Mouse (Mus musculus): Measurements from ENCODE around the gene Cdhr4. TPM values are rescaled to one million over a fixed set of nuclear protein-coding genes. Genes with fewer than 3 reads are reported as not detected.

Cdhr4 gene
- polyA plus RNA-seq, 1 experiment from 2014 or later: 8.6 TPM

DNA sequence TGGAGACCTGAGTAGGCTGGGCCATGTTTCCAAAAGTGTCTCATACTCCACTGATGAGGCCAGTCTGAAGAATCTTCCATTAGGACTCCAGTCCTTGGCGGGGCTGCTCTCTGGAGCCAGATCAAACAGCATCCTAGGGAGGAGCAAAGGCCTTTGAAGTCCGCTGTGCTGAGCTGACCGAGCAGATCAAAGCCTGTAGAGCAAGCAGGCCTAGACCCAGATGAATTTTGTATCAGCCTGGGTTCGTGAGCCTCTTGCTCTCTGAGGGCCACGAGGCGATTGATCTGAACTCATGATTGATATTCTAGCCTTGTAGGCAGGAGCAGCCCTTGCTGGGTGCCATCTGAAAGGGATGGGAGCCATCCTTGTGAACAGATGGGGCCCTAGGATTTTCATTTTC, 32.4 kb upstream of the Cdhr4 start:
- peaks cover 38% of the 10 kb centered on the region for H3K36me3 ChIP-seq (ENCODE audit: control insufficient read depth, insufficient read depth, low read length)
- H3K9ac ChIP-seq (ENCODE audit: low read depth, low read length): no peak overlapping the region
- ATAC-seq (ENCODE audit: low read depth): no peak
- no peak overlapping the region for H3K27ac ChIP-seq (replicated peaks; ENCODE audit: low read depth, low read length)
- H3K27me3 ChIP-seq (replicated peaks; ENCODE audit: control insufficient read depth, insufficient read depth, low read length): no peaks in the 10 kb centered on the region
- no peaks in the 10 kb centered on the region for H3K9me3 ChIP-seq (ENCODE audit: control insufficient read depth, low read length)
- WGBS: 73% methylated on average over 6 of the region's 6 CpGs
- H3K4me2 ChIP-seq (ENCODE audit: low read depth, low read length): no peak overlapping the region
- no peak for DNase-seq (ENCODE audit: low spot score)
- H3K4me1 ChIP-seq (ENCODE audit: control insufficient read depth, insufficient read depth, low read length): no peaks in the 10 kb centered on the region
- H3K4me3 ChIP-seq (ENCODE audit: low read depth, low read length): no peak overlapping the region

DNA sequence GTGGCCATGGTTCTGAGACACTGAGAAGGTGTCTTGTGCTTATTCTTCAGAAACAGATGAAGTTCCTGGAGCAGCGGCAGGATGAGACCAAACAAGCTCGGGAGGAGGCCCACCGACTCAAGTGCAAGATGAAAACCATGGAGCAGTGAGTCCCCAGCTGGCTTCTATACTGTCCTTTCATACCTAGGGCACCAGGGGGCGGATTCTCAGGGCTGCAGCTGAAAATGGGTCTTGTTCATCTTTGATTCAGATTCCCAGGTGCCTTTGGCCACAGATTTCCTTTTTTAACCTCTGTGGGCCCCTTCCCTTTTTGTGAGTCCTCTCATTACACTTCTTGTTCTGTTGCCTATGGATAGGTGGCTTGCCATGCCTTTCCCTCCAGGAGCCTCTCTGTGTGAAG, 31.4 kb upstream of the Cdhr4 start:
- ATAC-seq (ENCODE audit: low read depth): no peak
- H3K36me3 ChIP-seq (ENCODE audit: control insufficient read depth, insufficient read depth, low read length): peaks cover 40% of the 10 kb centered on the region
- no peaks in the 10 kb centered on the region for H3K27me3 ChIP-seq (replicated peaks; ENCODE audit: control insufficient read depth, insufficient read depth, low read length)
- H3K4me1 ChIP-seq (ENCODE audit: control insufficient read depth, insufficient read depth, low read length): no peaks in the 10 kb centered on the region
- H3K27ac ChIP-seq (replicated peaks; ENCODE audit: low read depth, low read length): no peak overlapping the region
- no peaks in the 10 kb centered on the region for H3K9me3 ChIP-seq (ENCODE audit: control insufficient read depth, low read length)
- H3K9ac ChIP-seq (ENCODE audit: low read depth, low read length): no peak overlapping the region
- no peak overlapping the region for H3K4me2 ChIP-seq (ENCODE audit: low read depth, low read length)
- DNase-seq (ENCODE audit: low spot score): no peak
- H3K4me3 ChIP-seq (ENCODE audit: low read depth, low read length): no peak overlapping the region
- WGBS: 80% methylated on average over 4 of the region's 4 CpGs

DNA sequence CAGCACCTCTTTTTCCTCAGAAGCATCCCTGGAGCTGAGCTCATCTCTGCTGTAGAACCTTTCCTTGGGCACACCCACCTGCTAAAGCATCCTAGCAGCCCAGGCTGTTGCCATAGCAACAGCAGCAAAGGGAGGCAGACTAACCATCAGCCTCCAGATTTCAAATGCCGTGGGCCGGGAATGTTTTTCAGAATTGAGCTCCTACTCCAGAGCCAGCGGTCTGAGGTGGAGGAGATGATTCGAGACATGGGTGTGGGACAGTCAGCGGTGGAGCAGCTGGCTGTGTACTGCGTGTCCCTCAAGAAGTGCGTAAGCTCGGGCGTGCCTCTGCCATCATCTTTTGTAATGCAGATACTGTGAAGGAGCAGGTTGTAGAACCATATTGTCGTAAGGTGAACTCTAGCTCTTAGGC, 30.9 kb upstream of the Cdhr4 start:
- peaks cover 40% of the 10 kb centered on the region for H3K36me3 ChIP-seq (ENCODE audit: control insufficient read depth, insufficient read depth, low read length)
- no peaks in the 10 kb centered on the region for H3K27me3 ChIP-seq (replicated peaks; ENCODE audit: control insufficient read depth, insufficient read depth, low read length)
- DNase-seq (ENCODE audit: low spot score) (no peak), ATAC-seq (ENCODE audit: low read depth) (no peak)
- H3K9ac ChIP-seq (ENCODE audit: low read depth, low read length): no peak overlapping the region
- H3K9me3 ChIP-seq (ENCODE audit: control insufficient read depth, low read length): no peaks in the 10 kb centered on the region
- H3K4me3 ChIP-seq (ENCODE audit: low read depth, low read length): no peak overlapping the region
- no peaks in the 10 kb centered on the region for H3K4me1 ChIP-seq (ENCODE audit: control insufficient read depth, insufficient read depth, low read length)
- no peak overlapping the region for H3K4me2 ChIP-seq (ENCODE audit: low read depth, low read length)
- no peak overlapping the region for H3K27ac ChIP-seq (replicated peaks; ENCODE audit: low read depth, low read length)
- 90% methylated on average over 10 of the region's 10 CpGs for WGBS

DNA sequence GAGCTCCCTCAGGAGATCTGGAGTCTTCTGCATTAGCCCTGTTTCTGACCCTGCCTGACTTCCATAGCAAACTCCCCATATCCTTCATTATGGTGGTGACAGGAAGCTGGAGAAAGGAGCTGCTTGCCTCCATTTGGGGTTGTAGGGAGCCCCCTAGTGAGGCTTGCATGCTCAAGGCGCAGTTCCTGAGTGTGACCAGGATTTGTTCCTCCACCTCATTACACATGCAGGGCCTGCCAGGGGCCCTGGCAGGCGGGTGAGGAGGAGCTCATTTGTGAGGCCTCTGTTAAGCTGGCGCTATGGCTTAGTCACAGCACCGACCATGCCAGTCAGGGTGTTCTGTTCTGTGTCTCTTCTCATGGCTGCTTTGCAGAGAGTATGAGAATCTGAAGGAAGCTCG, 30.4 kb upstream of the Cdhr4 start:
- Histone ChIP-seq H3K27ac (replicated peaks; ENCODE audit: low read depth, low read length) (no peak overlapping the region), H3K4me1 (ENCODE audit: control insufficient read depth, insufficient read depth, low read length) (no peaks in the 10 kb centered on the region), H3K36me3 (ENCODE audit: control insufficient read depth, insufficient read depth, low read length) (peaks cover 40% of the 10 kb centered on the region), H3K27me3 (replicated peaks; ENCODE audit: control insufficient read depth, insufficient read depth, low read length) (no peaks in the 10 kb centered on the region), H3K4me3 (ENCODE audit: low read depth, low read length) (no peak overlapping the region), H3K4me2 (ENCODE audit: low read depth, low read length) (no peak overlapping the region), H3K9ac (ENCODE audit: low read depth, low read length) (no peak overlapping the region), H3K9me3 (ENCODE audit: control insufficient read depth, low read length) (no peaks in the 10 kb centered on the region)
- ATAC-seq (ENCODE audit: low read depth) (0 out of 2 replicates have a peak, but pooled peaks have one; percentile 27), DNase-seq (ENCODE audit: low spot score) (peak; percentile 67)
- WGBS: 60% methylated on average over 5 of the region's 5 CpGs

DNA sequence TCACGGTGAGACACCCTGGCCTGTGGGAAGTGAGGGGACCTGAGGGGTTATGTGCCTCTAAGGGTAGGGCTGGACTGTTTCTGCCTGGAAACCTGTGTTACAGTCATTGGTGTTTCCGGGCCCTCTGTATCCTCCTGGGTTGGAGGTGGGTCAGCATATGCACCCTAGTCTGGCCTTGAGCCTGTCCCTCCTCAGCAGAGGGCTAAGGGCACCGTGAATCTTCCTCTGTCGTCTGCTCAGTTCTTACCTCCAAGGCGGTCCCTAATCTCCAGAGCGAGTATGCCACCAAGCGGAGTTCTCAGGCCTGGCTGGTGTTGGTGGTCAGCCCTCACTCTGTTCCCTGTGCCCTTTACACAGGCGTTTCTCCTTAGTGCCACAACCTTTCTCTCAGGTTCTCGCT, 29.4 kb upstream of the Cdhr4 start:
- Histone ChIP-seq H3K4me1 (ENCODE audit: control insufficient read depth, insufficient read depth, low read length) (no peaks in the 10 kb centered on the region), H3K27ac (replicated peaks; ENCODE audit: low read depth, low read length) (no peak overlapping the region), H3K36me3 (ENCODE audit: control insufficient read depth, insufficient read depth, low read length) (peaks cover 29% of the 10 kb centered on the region), H3K4me2 (ENCODE audit: low read depth, low read length) (no peak overlapping the region), H3K9ac (ENCODE audit: low read depth, low read length) (no peak overlapping the region), H3K9me3 (ENCODE audit: control insufficient read depth, low read length) (no peaks in the 10 kb centered on the region), H3K27me3 (replicated peaks; ENCODE audit: control insufficient read depth, insufficient read depth, low read length) (no peaks in the 10 kb centered on the region), H3K4me3 (ENCODE audit: low read depth, low read length) (no peak overlapping the region)
- 95% methylated on average over 9 of the region's 9 CpGs for WGBS
- ATAC-seq (ENCODE audit: low read depth) (no peak), DNase-seq (ENCODE audit: low spot score) (no peak)

DNA sequence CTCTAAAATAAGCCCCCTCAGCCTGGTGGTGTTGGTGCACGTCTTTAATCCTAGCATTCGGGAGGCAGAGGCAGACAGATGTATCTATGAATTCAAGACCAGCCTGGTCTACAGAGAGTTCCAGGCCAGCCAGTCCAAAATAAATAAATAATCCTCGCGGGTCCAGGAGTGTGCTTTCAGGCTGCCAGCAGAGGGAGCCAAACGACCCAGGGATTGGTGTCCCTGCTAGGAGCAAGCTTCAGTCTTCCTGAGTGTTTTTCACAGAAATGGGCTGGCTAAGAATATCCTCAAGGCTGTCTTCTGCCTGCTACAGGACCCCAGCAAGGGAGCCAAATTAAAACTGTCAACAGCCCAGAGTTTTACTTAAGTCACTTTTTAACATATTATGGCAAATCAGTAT, 28.6 kb upstream of the Cdhr4 start:
- peak; percentile 83 for ATAC-seq (ENCODE audit: low read depth)

DNA sequence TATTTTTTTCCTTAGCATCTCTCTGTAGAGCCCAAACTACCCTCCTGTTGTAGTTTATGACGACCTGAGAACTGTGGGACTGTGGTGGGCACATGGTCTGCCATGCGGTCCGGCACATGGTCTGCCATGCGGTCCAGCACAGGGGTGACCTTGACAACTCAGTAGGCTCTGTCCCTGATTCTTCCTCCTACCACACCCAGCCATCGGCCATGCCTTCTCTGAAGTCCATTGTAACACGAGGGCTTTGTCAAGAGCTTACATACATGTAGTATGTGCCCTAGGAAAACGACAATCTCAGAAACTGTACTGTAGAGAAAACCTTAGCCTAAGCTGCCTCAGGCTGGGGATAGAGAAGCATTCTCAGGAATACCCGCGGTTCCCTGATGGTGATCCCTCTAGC, 27.6 kb upstream of the Cdhr4 start:
- WGBS: 92% methylated on average over 9 of the region's 9 CpGs
- ATAC-seq (ENCODE audit: low read depth): no peak

More for the DNA sequence above, 28.6 kb upstream of the Cdhr4 start:
- Histone ChIP-seq H3K36me3 (ENCODE audit: control insufficient read depth, insufficient read depth, low read length) (peaks cover 25% of the 10 kb centered on the region), H3K9me3 (ENCODE audit: control insufficient read depth, low read length) (no peaks in the 10 kb centered on the region), H3K27ac (replicated peaks; ENCODE audit: low read depth, low read length) (no peak overlapping the region), H3K4me2 (ENCODE audit: low read depth, low read length) (no peak overlapping the region), H3K4me3 (ENCODE audit: low read depth, low read length) (no peak overlapping the region), H3K27me3 (replicated peaks; ENCODE audit: control insufficient read depth, insufficient read depth, low read length) (no peaks in the 10 kb centered on the region), H3K9ac (ENCODE audit: low read depth, low read length) (no peak overlapping the region), H3K4me1 (ENCODE audit: control insufficient read depth, insufficient read depth, low read length) (no peaks in the 10 kb centered on the region)
- WGBS: 10% methylated on average over 5 of the region's 5 CpGs
- peak; percentile 92 for DNase-seq (ENCODE audit: low spot score)

DNA sequence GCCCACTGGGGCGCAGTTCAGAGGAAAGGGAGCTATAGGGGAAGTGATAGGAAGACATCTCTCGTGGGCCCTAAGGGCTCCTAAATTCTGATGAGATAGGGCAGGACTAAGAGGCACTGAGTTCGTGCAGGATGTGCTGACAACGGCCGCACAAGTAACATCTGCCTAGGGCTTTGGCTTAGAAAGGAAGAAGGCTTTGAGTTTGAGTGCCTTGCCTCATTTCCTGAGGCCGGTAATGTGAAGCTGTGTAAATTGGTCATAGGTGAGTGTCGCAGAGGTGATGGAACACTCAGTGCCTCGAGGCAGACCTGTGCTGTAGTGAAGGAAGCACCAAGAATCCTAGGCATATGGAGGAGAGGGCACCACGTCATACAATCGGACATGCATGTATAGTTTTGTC, 25.6 kb upstream of the Cdhr4 start:
- Histone ChIP-seq H3K36me3 (ENCODE audit: control insufficient read depth, insufficient read depth, low read length) (peaks cover 42% of the 10 kb centered on the region), H3K4me1 (ENCODE audit: control insufficient read depth, insufficient read depth, low read length) (no peaks in the 10 kb centered on the region), H3K27me3 (replicated peaks; ENCODE audit: control insufficient read depth, insufficient read depth, low read length) (no peaks in the 10 kb centered on the region), H3K4me2 (ENCODE audit: low read depth, low read length) (no peak overlapping the region), H3K9me3 (ENCODE audit: control insufficient read depth, low read length) (no peaks in the 10 kb centered on the region), H3K9ac (ENCODE audit: low read depth, low read length) (no peak overlapping the region), H3K4me3 (ENCODE audit: low read depth, low read length) (no peak overlapping the region), H3K27ac (replicated peaks; ENCODE audit: low read depth, low read length) (no peak overlapping the region)
- 87% methylated on average over 10 of the region's 10 CpGs for WGBS
- ATAC-seq (ENCODE audit: low read depth) (no peak), DNase-seq (ENCODE audit: low spot score) (no peak)

More for the DNA sequence above, 27.6 kb upstream of the Cdhr4 start:
- no peak for DNase-seq (ENCODE audit: low spot score)
- no peak overlapping the region for H3K27ac ChIP-seq (replicated peaks; ENCODE audit: low read depth, low read length)
- H3K9me3 ChIP-seq (ENCODE audit: control insufficient read depth, low read length): no peaks in the 10 kb centered on the region
- H3K27me3 ChIP-seq (replicated peaks; ENCODE audit: control insufficient read depth, insufficient read depth, low read length): no peaks in the 10 kb centered on the region
- H3K36me3 ChIP-seq (ENCODE audit: control insufficient read depth, insufficient read depth, low read length): peaks cover 27% of the 10 kb centered on the region
- no peaks in the 10 kb centered on the region for H3K4me1 ChIP-seq (ENCODE audit: control insufficient read depth, insufficient read depth, low read length)
- H3K4me3 ChIP-seq (ENCODE audit: low read depth, low read length): no peak overlapping the region
- H3K4me2 ChIP-seq (ENCODE audit: low read depth, low read length): no peak overlapping the region
- H3K9ac ChIP-seq (ENCODE audit: low read depth, low read length): no peak overlapping the region

DNA sequence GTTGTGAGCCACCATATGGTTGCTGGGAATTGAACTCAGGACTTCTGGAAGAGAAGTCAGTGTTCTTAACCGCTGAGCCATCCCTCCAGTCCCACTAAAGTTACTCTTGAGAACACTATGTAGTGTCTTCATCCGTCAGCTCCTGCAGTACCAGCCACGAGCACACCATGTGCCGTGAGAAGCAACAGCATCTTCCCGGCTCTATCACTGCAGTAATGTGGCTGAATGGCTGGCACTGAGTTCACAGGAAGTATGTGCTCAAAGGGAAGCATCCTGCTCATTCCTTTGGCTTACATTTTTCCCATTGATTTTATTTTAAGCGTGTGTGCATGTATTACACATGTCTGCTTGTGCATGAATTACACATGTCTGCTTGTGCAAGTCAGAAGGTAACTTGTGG, 24.9 kb upstream of the Cdhr4 start:
- Histone ChIP-seq H3K4me1 (ENCODE audit: control insufficient read depth, insufficient read depth, low read length) (no peaks in the 10 kb centered on the region), H3K27me3 (replicated peaks; ENCODE audit: control insufficient read depth, insufficient read depth, low read length) (no peaks in the 10 kb centered on the region), H3K4me2 (ENCODE audit: low read depth, low read length) (no peak overlapping the region), H3K27ac (replicated peaks; ENCODE audit: low read depth, low read length) (no peak overlapping the region), H3K4me3 (ENCODE audit: low read depth, low read length) (no peak overlapping the region), H3K36me3 (ENCODE audit: control insufficient read depth, insufficient read depth, low read length) (peaks cover 40% of the 10 kb centered on the region), H3K9me3 (ENCODE audit: control insufficient read depth, low read length) (no peaks in the 10 kb centered on the region), H3K9ac (ENCODE audit: low read depth, low read length) (no peak overlapping the region)
- 79% methylated on average over 6 of the region's 6 CpGs for WGBS
- ATAC-seq (ENCODE audit: low read depth): no peak
- no peak for DNase-seq (ENCODE audit: low spot score)

All from embryonic facial prominence, embryonic 14.5 days (tissue).